Mouse (Mus musculus) lung, postnatal 10 days (tissue): ENCODE measurements around the gene Cttn.

Experiments used
- DNase-seq: peaks from one replicate; pipeline ENCODE4 v3.0.0; 2021

Cttn gene

DNA sequence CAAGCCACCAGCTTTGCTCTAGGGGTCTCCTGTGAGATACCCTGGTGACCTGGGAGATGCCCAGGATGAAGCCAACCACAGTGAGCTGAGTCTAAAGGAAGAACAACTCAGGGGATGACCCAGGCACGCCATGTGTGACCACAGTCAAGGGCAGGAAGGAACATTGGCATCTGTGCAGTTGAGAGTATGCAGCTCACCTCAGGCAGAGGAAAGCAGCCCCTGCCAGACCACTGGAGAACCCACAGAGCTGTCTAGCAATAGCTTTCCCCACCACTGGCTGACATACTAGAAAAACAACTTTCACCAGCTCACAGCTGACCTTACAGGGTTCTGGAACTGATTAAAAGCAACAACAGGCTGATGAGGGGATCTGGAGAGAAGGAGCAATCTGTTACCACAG, 22.6 kb downstream of the Cttn start:
- no peak for DNase-seq

DNA sequence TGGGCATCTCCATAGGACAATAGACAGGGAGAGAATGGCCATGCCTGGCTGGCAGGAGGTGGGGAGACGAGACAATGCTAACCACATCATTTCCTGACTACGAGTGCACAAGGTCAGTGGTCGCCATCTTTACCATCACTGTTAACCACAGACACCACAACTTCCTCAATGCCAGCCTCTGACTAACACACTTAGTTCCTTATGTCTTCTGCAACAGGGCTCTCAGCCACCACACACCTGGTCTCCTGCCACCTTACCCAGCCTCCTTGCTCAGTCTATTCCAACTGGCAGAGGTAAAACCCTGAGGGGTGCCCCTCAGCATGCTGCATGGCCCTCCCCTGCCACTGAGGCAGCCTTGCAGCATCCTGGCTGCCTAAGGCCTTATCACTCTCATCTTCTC, 23.7 kb downstream of the Cttn start:
- DNase-seq = no peak

GRCm38 (mm10) chr7:144444788-144445187, 26.0 kb downstream of the Cttn start:
- DNase-seq = no peak

DNA sequence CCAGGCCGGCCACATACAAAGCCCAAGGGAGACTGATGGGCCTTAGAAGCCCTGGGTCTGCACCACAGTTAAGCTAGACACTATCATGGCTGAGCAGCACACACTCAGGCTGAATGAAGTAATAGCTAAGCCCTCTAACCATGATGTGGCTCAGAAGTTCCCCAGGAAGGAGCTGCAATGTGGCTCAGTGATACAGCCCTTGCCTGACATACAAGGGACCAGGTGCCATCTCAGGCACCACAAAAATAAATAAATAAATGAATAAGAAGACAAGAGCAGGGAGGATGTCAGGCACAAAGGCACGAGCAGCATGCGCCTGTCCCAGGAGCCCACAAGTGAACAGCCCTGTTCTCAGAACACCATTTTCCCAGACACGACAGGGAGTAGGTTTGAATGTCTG, 28.8 kb downstream of the Cttn start:
- DNase-seq = no peak

- DNase-seq = no peak
These were observed 29.3 kb downstream of the Cttn start for GRCm38 (mm10) chr7:144441466-144441865.

- no peak for DNase-seq
These were observed 32.0 kb downstream of the Cttn start for GRCm38 (mm10) chr7:144438811-144439210.

- no peak for DNase-seq
These were observed 37.9 kb downstream of the Cttn start for GRCm38 (mm10) chr7:144432920-144433319.

- no peak for DNase-seq
These were observed 43.3 kb downstream of the Cttn start for GRCm38 (mm10) chr7:144427460-144427859.

DNA sequence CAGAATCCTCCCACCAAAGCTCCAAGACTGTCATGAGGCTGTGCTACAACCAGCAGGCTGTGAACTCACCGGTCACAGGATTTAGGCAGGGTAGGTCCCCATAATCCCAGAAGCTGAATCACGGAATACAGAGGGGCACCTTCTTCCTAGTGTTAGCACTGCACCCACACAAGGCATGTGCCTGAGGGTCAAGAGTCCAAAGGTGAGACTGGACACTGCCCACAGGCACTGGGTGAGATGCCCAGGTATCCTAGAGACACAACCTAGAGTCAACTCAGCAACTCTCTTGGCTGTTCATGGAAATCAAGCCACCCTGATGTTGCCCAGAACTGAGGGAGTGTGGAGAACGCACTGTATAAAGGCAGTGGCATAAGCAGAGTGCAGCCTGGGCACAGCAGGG, 44.2 kb downstream of the Cttn start:
- DNase-seq = no peak

- peak; percentile 59 for DNase-seq
These were observed 44.9 kb downstream of the Cttn start for GRCm38 (mm10) chr7:144425953-144426352.

DNA sequence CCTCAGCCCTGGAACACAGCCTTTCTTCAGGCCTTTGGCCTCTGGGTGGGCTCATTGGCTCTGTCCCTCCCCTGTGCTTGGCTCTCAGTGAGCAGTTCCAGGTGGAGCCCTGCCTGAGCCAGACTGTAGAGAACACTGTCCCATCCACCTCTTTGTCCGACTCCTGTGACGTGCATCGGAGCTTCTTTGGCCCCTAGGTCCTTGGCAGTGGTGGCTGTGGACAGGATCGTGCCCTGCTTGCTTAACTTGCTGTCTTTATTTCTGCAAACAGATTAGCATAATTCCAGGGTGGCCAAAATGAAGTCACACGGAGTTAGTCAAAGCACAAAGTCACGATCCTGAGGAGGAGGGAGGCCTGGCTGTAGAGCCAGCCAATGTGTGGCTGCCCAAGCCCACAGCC, 49.3 kb downstream of the Cttn start:
- no peak for DNase-seq

- DNase-seq = no peak
These were observed 50.3 kb downstream of the Cttn start for GRCm38 (mm10) chr7:144420552-144420951.

GRCm38 (mm10) chr7:144417644-144418343, 53.0 kb downstream of the Cttn start:
- DNase-seq = peak; percentile 22

DNA sequence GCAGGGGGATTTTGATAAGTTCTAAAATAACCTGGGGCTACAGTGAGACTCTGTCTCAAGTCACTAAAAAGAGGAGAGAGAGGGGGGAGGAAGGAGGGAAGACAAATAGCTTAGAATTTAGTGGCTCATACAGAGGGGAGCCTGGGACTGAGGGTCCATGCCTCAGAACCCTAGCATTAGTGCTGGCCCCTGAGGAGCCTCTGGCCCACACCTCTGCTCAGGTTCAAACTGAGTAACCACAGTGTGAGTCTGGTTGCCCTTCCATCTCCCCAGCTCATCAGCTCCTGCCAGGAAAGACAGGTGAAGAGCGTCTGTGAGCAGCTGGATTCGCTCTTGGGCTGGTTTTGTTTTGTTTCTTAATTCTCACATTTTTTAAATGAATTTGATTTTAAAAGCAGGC, 53.6 kb downstream of the Cttn start:
- no peak for DNase-seq

DNA sequence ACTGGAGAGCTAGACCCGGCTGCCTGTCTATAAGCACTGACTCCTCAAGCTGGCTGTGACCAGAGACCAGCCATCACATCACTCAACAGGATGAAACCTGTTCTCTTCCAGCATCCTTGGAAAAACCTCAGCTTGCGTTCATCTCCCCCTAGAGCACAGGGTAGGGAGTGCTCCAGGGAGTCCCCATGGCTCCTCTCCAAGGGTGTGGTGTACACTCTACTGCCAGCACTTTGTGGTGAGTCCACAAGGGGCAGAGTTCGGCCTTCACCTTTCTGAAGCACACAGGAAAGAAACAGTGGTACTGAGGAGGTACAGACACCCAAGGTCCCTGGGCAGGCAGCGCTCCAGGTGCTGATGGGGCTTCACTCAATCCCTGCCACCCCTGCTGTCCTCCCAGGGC, 55.0 kb downstream of the Cttn start:
- DNase-seq = peak; percentile 30

DNA sequence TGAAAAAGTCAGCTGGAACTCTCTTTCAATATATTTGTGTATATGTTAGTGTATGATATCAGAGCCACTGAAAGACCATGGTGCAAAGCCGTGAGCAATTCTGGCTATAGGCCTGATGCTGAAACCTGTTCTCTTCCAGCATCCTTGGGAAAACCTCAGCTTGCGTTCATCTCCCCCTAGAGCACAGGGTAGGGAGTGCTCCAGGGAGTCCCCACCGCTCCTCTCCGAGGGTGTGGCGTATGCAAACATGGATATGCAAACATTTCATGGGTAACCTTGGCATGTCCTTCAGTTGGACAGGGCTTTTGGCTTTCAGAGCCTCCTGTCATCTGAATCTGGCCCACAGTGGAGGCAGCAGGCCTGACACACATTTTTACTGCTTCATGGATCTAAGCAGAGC, 56.2 kb downstream of the Cttn start:
- DNase-seq = no peak

GRCm38 (mm10) chr7:144411967-144412906, 58.6 kb downstream of the Cttn start:
- no peak for DNase-seq

DNA sequence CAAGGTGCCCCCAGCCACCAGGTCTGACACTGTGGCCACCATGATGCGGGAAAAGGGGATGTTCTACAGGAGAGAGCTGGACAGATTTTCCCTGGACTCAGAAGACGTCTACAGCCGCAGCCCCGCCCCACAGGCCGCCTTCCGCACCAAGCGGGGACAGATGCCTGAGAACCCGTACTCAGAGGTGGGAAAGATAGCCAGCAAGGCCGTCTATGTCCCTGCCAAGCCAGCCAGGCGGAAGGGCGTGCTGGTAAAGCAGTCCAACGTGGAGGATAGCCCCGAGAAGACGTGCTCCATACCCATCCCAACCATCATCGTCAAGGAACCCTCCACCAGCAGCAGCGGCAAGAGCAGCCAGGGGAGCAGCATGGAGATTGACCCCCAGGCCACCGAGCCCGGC, 61.1 kb downstream of the Cttn start:
- no peak for DNase-seq

DNA sequence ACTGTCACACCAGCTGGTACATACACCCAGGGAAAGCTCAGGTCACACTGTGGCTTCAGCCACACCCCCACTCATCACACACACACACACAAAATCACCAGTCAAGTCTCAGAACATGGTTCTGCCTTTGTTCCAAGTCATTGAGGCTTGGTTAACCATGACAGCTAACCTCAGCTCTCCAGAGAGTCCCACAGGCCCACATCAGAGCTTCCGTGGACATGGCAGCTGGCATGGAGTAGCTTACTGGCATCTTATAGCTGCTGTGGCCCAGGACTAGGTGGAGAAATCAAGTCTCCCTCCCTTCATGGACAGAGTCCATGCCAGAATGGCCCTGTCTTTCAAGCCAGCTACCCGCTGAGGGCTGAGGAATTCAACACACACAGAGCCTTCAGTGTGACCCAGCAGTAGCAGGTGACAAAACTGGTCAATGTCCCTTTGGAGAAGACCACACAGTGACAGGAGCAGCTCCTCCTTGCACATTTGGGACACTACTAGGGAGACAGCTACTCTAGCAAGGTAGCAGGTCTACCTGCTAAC, 62.3 kb downstream of the Cttn start:
- DNase-seq = no peak

GRCm38 (mm10) chr7:144407675-144408074, 63.1 kb downstream of the Cttn start:
- DNase-seq = peak; percentile 19

DNA sequence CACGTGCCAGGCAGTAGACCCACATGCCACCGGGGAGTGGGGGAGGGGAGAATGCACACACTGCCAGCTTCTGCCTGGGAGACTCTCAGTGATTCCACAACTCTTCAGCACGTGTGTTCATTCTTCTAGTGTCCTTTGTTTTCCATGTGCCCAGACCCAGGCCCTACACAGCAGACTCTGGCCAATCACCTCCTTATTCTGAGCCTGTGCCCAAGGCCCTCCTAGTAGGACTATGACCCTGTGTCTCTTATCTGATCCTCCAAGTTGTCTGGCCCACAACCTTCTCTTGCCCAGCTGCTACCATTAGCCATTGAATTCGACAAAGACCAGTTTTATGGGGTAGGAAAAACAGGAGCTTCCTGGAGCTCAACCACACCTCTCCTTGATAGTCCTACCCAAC, 68.3 kb downstream of the Cttn start:
- DNase-seq = no peak

DNA sequence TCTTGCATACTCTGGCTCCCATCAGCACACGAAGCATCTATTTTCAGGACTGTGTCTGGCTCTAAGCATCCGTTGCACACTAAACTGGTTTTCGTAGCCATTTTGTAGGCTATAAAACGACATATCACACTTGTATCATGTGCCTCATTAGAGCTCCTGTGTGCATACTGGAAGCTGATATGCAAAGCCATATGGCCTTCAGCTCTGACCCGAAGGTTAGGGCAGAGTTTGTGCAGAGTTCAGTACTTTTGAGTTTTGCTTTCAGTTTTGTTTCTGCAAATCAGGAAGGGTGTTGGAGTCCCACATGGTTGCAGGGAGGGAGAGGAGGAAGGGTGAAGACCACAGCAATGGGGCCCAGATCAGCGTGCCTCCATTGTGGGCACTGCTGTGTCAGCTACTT, 79.1 kb downstream of the Cttn start:
- DNase-seq = no peak

DNA sequence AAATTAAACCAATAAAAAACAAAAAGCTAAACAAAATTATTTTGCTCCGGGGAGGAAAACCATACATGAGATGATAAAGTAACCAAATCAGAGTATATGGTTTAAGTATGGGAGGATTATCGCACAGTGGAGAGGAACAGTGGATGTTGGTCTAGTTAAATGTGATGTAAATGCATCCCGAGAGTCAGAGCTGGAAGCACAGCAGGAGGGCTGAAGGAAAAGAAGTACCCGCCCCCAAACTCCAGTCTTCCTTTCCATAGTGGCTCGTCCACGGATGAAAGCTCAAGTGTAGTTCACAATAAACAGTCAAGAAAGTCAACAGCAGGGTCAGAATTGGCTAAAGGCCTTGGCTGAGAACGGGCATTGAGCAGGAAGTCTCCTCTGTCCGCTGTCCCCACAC, 80.1 kb downstream of the Cttn start:
- DNase-seq = no peak

- DNase-seq = no peak
These were observed 81.1 kb downstream of the Cttn start for GRCm38 (mm10) chr7:144389704-144390103.
